Mouse (Mus musculus) layer of hippocampus, postnatal 10 days (tissue): ENCODE measurements around the gene Mta1. TPM values are rescaled to one million over a fixed set of nuclear protein-coding genes. Genes with fewer than 3 reads are reported as not detected.

Source experiments
- DNase-seq, 2 experiments: peaks; one replicate each; pipeline ENCODE4 v3.0.0; 2021; ENCODE audit warnings: low spot score in 2 of 2
- total RNA-seq, 2 experiments: library from RNA; stranded (reverse); gene quantifications; 2 replicates each; pipeline ENCODE4 v1.2.3; 2021

Gene Mta1
- total RNA-seq, 2 experiments from 2014 or later = 87.3 to 89.5 TPM

DNA sequence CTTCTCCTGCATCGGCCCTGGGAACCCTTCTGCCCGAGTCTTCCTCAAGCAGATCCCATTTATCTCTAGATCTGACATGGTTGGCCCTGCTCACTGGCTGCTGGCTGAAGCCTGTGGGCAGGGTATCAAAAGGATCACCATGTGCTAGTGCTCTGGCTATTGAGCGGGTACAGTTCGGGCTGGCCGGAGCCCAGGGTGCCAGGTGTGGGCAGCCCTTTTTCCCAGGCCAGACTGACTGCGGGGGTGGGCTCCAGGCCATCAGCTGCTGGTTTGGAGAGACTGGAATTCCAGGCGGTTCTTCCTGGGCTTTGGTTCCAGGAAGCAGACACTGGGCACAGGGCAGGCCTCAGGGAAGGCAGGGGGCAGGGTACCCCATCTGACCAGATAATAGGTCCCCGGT is 49.4 kb downstream of the Mta1 start:
- peak in 1 of 2 experiments; percentile 54 for DNase-seq

DNA sequence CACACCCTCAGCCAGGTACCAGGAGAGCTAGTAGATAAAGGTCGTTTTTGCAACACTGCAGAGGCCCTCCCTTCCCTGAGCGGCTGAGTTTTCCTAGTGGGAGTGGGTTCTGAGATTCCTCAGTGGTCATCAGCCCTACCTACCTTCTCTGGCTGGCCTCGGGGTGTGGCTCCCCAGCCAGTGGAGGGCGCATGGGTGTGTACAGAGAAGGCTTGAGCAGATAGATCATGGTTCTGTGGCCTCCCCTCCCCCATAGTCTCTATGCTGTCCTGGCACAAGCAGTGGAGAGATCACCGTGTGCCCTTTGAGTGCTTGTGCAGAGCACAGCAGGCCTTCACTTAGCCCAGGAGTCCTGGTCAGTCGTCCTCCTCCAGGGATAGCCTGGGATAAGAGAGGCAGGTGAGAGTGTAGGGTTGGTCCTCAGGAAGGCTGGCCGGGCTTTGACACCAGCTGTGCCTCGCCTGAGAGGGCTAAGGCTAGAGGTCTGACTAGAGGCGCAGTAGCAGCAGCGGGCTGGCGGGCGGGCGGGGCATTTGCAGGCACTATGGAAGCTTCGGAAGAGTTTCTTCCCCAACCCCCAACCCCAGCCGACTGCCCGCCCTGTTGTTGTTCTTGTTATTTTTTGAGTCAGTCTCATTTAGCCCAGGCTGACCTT is 50.4 kb downstream of the Mta1 start:
- DNase-seq = no peak

DNA sequence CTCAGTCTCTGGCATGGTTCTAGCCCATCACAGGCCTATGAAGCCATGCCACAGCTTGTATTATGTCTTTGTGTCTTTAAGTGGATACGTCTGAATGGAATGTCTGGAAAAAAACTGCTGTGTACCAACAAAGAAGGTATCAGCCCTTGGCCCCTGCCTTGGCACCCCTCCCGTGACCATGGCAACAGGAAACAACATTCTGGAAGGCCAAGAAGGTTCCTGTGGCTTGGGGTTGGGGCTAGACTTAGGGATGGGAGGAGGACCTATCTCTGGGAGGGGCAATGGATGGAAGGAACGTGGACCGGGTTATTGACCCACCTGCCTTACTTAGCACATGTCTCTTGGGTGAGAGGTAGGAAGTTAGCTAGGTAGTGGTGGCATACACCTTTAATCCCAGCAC is 51.3 kb downstream of the Mta1 start:
- no peak for DNase-seq

DNA sequence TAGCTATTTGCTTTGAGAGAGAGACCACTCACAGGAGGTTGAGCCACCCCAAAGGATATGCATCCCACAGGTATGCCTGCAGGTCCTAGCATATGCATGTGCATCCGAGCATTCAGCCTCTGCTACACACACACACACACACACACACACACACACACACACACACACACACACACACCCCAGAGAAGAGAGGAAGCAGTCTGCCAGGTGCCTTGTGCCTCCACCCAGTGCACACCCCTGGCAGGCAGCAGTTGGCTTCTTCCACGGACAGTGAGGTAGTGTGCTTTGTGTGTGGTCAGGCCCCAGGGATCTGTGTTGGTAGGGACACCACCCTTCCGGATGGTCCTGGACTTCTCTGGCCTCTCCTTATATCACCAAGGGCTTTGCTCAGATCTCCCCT is 51.8 kb downstream of the Mta1 start:
- DNase-seq = no peak

DNA sequence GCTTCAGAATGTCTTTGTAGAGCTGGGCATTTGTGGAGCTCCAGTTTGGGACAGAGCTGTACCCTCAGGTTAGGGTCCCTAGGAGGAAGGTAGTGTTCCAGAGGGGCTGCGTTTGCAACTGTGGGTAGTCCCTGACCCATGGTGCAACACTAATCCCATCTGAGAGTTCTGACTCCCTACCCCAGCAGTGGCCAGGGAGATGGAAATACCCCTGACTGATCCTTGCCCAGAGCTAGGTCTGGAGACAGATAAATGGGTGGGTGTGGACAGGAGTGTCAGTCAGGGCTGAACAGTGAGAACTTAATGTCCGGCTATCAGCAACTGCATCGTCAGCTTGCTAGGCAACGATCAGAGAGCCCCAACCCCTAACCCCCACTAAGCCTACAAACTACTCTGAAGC is 52.5 kb downstream of the Mta1 start:
- no peak for DNase-seq

DNA sequence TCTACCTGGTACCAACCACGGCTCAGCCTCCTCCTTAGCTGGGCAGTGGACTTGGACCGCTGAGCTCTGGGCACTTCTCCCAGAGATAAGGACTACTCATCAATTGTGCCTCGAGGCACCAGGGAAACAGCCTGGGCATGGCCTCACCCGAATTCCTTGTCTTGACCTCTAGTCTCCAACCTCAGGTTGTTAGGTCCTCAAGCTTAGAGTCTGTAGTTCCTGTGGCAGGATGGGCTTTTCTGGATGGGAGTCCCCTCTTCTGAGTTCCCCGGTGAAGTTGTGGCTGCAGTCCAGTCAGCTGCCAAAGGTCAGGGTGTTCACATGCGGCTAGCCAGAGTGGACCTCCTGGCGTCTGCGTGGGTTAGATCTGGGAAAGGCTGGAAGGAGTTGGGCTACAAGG is 53.0 kb downstream of the Mta1 start:
- DNase-seq = no peak

DNA sequence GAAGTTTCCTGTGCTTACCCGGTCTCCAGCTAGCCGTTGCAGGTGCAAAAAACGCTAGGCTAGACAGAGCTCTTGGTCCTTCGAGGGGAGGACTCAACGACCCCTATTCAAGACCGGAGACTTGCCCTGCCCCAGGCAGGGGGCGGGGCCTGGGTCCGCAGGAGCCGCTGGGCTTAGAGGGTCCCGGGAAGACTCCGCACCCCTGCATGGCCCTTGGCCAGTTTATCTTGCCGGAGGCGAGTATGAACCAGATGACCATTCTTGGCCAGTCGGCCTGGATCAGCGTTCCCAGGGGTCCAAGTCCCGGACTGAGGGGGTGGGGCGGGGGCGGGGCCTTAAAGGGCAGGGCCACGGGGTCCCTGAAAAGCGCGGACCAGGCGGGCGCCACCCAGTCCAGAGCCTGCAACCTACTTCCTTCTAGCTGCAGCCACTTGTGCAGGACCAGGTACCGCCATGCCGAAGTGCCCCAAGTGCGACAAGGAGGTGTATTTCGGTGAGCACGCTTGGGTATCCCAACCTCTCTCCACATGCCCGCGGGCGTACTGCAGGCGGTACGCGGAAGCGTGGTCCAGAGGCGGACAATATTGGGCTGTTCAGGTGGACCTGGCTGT is 53.7 kb downstream of the Mta1 start:
- DNase-seq = no peak

DNA sequence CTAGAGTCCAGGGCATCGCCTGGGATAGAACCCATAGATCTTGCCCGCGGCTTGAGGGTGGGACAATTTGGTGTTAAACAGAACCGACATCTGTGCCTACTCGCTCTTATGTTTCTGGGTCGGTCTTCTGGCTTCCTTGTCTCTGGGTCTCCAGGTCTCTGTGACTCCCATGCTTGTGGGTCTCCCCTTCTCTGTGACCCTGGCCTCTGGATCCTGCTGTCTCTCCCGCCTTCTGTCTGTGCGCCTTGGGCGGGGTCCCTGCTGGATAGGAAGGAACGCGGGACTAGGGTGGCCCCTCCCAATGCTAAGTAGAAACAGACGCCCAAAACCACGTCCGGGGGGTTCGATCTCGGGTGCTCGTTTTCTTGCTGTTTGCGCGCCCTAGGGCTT is 54.2 kb downstream of the Mta1 start:
- no peak for DNase-seq

DNA sequence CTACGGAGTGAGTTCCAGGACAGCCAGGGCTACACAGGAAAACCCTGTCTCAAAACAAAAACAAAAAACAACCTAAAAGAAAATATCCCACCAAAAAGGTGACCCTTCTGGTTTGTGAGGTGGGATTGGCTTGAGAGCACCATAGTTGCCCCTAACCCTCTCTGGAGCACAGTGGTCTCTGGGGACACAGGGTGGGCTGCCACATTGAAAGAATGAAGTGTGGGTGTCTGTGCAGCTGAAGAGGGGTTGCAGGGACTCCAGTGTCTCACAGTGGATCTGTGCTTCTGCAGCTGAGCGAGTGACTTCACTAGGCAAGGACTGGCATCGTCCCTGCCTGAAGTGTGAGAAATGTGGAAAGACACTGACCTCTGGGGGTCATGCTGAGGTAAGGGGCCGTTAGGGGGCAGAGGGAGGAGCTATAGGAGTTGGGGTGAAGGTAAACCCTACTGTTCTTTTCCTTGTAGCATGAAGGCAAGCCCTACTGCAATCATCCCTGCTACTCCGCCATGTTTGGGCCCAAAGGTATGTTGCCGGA is 55.0 kb downstream of the Mta1 start:
- DNase-seq = no peak

DNA sequence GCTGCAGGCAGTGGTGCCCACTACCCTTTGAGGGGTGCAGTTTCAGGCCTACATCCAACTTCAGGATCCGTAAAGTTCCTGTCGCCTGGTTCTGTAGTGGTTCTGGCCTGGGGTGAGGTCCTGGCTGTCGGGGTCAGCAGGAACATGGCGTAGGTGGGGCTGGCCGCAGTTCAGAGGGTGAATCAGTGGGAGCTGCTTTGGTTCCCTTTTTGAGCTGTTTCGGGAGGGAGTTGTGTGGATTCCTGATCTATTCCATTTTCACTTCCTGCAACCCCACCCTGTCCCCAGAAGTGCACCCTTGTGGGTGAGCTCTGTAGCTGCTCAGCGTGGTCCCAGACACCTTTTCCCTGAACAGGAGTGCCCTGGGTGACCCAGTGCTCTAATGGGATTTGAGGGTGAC is 55.9 kb downstream of the Mta1 start:
- no peak for DNase-seq

DNA sequence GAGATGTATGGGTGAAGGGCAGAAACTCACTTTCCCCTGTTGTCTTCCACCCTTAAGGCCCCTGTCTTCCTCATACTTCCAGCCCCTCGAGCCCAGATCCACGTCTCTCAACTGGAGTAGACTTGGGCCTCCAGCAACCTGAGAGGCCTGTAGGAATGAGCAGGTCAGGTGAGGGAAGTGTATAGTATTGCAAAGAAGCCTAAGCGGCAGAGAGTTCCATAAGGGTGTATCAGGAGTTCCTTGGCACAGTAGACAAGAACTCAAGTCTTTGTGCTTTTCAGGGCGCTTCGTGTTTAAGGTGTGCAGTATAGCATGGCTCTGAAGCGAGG is 56.6 kb downstream of the Mta1 start:
- no peak for DNase-seq

DNA sequence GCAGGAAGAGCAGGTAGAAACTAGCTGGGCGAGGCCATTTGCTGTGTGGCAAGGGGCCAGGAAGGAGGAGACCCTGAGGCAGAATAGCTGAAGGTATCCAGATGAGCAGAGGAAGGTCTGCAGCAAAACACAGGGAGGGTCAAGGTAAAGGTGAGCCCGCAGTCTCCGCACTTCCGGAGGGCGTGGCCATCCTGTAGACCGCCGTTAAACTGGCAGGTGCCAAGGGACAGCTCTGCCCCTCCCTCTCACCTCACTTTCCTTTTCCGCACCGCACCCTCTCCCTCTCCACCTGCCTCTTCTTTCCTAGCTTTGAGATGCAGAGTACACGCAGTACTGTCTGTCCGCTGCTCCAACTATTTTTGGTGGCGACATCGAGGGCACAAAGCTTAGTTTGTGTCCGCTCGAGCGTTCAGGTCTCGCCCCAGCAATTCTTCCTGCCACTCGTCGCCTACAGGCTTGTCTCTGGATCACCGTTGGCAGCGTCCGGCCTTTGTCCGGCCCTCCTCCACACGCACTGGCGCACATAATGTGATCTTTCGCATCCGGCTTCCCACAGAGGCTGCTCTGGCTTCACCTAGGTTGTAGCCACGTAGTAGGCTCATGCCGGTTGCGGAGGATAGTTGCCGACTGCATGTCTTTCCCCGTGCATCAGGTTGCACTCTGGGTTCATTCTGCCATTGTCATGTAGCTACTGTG is 57.1 kb downstream of the Mta1 start:
- DNase-seq = peak in 1 of 2 experiments; percentile 58

DNA sequence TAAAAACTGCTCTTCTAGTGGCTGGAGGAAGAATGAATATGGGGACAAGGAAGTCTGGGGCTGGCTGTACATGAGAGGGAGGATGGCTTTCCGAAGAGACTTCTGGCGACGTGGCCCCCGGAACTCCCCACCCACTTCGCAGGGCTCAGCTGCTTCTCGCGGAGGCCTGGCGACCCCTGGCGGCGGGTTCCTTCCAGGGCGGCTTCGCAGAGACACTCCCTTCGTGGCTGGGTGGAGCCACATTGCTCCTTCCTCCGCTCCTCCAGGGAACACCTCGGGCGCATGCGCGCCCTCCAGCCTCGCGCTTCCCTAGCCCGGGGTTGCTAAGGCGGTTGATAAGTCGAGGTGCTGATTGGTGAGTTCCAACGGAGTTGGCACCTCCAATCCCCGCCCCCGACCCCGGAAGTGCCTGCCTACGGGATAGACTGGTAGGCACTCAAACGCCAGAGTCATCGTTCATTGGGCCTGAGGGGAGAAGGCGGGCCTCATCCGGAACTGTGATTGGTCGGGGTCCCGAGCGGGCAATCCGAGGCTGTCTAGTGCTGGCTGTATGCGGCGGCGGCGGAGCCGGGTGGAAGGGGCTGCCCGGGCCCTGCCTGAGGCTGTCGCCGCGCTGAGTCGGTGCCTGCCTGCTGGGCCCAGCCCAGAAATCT is 57.9 kb downstream of the Mta1 start, which contains the start of gene Tedc1:
Tedc1 (plus strand) TSS at position 535 of the 653 bp plus-strand sequence.
- peak; percentile 99 to 100 for DNase-seq

DNA sequence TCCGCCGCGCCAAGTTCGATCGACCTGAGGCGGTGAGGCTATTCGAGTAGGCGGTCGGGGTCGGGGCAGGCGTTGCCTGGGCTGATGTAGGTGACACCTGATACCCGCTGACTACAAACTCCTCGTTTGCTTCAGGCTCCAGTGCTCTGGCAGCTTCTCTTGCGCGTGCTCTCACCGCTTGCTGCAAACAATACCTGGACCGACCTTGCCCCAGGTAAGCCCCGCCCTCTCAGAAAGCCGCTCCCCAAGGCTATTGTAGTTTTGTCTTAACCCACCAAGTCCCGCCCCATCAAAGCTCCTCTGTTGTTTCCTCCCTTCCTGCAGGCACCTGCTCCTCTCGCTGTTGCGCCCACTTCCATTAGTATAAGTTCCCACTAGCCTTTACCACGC is 58.5 kb downstream of the Mta1 start:
- DNase-seq = no peak

DNA sequence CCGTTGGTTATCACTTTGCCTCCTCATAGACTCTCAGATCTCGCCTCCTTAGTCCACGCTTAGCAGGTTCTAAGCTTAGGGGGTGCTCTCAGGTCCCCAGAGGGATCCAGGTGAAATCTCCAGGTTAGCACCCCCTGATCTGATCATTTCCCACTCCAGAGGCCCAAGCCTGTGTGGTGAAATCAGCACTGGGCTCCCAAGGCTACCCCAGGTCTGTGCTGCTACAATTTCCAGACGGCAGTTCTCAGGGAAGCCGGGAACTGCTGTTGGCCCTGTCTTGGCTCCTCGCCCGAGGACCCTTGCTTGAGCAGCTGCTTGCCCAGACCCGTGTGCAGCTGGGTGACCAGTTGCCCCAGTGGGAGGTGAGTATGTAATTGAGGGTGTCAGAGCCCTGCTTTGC is 58.9 kb downstream of the Mta1 start:
- DNase-seq = peak in 1 of 2 experiments; percentile 32

DNA sequence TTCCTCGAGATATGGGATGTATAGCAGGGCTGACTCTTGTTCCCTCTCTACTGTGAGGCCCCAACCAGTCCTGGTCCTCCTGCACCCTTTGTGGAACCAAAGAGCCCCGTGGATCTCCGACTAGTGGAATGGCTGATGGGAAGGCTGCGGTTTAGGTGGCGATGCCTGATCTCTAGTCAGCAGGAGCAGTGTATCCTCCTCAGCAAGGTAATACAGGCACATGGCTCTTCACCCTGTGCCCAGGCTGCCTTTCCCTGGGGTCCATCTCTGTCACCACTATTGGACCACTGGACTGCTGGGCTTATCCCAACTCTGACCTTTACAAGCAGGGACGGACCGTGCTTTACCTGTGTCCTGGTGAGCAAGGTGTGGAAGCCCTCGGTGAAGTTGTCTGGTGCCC is 59.4 kb downstream of the Mta1 start:
- peak in 1 of 2 experiments; percentile 9 for DNase-seq

DNA sequence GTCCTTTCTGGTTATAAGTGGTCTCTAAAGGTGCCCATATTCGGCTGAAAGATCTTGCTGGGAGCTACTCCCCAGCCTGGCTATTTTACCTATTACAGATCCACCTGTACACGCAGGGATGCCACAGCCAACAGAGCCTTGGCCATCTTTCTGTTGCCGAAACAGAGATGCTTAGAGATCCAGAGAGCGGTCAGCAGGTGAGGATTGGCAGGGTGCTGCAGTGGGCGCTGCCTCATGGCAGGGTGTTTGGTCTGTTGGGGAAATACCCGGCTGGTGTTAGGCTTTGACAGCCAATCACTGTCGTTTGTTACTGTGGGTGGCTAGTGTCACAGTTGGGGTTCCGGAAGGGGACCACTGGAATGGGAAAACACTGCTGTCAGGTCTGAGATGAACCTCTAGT is 59.9 kb downstream of the Mta1 start:
- DNase-seq = peak in 1 of 2 experiments; percentile 13

DNA sequence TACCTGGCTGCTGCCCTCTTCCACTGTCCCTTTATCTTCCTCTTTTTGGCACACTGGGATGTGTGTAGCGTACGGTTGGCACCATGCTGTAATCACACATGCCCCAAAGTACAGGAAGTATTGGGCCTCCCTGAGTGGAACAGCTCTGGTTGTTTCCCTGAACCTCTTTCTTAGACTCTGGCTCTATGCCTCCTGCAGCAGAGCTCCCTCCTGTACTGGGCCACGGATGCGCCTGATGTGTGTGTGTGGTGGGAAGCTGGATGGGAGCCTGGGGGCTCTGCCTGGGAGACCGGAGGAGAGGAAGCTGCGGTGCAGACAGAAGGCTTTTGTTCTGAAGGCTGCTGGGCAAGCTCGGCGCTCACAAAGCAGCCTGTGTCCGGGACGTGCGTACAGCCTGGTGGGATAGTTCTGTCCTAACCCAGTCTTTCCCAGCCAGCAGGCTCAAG is 65.5 kb downstream of the Mta1 start:
- peak; percentile 66 to 72 for DNase-seq

DNA sequence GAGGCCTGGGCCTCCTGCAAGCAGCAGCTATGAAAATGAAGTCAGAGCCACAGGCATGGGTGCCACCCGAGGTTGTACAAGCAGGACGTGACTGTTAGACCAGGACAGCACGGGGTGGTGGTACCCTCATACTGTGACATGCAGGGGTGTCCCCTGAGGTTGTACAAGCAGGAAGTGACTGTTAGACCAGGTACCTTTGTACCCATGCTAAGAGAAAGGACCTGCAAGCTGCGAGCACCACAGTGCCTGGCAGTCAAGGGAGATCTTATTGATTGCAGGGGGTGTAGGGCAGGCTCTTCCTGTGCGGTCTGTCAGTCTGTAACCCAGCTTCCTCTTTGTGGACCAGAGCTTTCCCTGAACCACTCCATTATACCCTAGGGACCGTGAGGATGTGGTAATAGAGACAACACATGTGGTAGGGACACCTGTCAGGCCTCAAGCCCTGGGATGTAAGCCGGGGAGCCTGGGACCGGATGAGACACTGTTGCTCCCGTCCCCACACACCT is 70.0 kb downstream of the Mta1 start:
- DNase-seq = peak in 1 of 2 experiments; percentile 9

DNA sequence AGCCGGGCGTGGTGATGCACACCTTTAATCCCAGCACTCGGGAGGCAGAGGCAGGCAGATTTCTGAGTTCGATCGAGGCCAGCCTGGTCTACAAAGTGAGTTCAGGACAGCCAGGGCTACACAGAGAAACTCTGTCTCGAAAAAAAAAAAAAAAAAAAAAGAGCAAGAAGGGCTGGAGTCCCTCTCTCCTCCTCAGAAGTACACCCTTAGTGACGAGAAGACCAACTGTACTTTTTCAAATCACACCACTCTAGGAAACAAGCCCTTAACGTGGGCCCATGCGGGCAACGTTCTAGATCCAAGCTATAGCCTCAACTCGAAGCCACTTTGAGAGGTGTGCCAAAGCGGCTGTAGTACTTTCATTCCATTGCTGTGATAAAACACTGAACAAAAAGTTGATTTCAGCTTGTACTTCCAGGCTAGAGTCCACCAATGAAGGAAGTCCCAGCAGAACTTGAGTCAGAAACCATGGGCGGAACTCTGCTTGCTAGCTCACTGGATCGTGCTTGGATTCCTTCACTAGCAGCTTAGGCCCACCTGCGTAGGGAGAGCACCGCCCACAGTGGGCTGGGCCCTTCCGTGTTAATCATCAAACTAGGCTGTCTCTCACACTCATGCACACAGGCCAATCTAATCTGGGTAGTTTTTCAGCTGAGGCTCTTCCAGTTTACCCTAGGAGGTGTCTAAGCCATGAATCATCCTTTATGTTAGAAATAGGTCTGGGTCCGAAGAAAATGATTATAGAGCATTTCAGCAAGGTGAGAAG is 79.1 kb downstream of the Mta1 start:
- no peak for DNase-seq

DNA sequence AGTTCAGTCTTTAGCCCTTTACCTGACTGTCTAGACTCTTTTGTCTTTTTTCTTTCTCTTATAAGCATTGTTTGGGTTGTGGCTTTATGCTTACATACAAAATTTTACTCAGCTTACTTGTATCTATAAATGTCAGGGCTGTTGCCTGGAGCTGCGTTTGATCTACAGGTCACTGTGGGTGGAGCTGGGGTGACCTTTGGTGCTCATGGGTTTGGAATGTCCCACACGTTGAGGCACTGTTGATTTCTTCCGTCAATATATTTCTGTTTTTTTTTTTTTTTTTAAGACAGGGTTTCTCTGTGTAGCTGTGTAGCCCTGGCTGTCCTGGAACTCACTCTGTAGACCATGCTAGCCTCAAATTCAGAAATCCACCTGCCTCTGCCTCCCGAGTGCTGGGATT is 82.9 kb downstream of the Mta1 start:
- no peak for DNase-seq
